Mouse (Mus musculus): ENCODE results near the gene Ube2v1. TPM values are rescaled to one million over a fixed set of nuclear protein-coding genes. Genes with fewer than 3 reads are reported as not detected.
"Not testable (repeated sequence)": the region's sequence is repeated elsewhere in the genome, so short reads cannot be mapped to it uniquely, and the experiment has no call there.

Gene Ube2v1
- polyA plus RNA-seq, 1 experiment = 183 TPM

DNA sequence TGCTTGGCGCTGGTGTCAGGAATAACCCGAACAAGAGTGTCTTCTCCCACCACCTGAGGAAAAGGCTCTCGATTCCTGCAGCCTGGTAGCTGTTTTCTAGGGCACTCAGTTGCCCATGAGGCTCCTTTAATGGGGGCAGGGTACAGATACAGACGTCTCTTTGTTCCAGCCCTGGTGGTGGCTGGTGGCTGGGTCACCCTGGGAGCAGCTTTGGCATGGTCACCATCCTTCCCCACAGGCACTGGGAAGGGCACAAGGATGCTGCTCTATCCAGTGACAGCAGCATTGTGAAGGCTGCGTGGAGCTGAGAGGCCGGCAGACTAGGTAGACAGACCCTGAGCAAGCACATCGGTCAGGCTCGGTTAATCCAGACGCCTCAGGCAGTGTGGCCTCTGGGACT, 19.7 kb upstream of the Ube2v1 start:
- DNase-seq (ENCODE audit: low read depth) = no peak

GRCm38 (mm10) chr2:167649290-167650032, 17.6 kb upstream of the Ube2v1 start:
- TF ChIP-seq POLR2A (IDR thresholded peaks at IDR 0.05; ENCODE audit: borderline replicate concordance, extremely low read depth, insufficient read depth, insufficient read length, poor library complexity, severe bottlenecking) (no peak), CTCF (IDR thresholded peaks at IDR 0.05; ENCODE audit: borderline replicate concordance, extremely low read depth, insufficient read depth, insufficient read length) (no peak)
- no peak for DNase-seq (ENCODE audit: low read depth)

More for the DNA sequence above, 19.7 kb upstream of the Ube2v1 start:
- TF ChIP-seq POLR2A (IDR thresholded peaks at IDR 0.05; ENCODE audit: borderline replicate concordance, extremely low read depth, insufficient read depth, insufficient read length, poor library complexity, severe bottlenecking) (no peak), CTCF (IDR thresholded peaks at IDR 0.05; ENCODE audit: borderline replicate concordance, extremely low read depth, insufficient read depth, insufficient read length) (no peak)

GRCm38 (mm10) chr2:167646411-167646810, 14.5 kb upstream of the Ube2v1 start:
- DNase-seq (ENCODE audit: low read depth) = no peak
- TF ChIP-seq CTCF (IDR thresholded peaks at IDR 0.05; ENCODE audit: borderline replicate concordance, extremely low read depth, insufficient read depth, insufficient read length) (no peak), POLR2A (IDR thresholded peaks at IDR 0.05; ENCODE audit: borderline replicate concordance, extremely low read depth, insufficient read depth, insufficient read length, poor library complexity, severe bottlenecking) (no peak)

DNA sequence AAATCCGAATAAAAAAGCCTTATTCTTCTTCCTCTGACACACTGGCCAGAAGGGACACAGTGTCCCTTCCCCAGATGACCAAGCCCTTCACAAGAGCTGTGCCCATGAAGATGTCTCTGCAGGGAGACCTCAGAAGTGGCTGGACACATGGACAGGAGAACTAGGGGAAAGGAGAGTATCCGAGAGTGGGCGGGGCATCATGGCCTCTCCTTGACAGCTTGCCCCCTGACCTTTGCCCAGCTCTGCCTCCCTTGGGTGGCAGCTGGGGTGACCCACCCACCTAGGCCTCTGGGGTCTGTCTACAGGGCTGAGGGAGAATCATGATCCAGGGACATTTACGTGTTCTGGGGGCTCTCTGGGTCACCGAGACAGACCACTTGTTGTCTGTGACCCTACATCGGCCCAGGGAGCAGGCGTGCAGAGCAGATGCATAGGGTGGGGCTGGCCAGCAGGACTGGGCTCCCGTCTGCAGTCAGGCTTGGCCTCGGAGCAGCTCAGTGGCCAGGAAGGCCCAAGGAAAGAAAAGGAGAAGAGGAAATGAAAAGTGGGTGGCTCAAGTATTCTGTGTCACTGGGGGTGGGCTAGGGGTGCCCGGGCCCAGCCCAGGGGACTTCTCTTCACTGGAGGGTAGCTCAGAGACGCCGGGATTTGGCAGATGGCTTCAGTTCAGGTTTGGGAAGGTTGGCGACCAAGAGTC, 11.6 kb upstream of the Ube2v1 start:
- not testable (repeated sequence) for DNase-seq (ENCODE audit: low read depth)

DNA sequence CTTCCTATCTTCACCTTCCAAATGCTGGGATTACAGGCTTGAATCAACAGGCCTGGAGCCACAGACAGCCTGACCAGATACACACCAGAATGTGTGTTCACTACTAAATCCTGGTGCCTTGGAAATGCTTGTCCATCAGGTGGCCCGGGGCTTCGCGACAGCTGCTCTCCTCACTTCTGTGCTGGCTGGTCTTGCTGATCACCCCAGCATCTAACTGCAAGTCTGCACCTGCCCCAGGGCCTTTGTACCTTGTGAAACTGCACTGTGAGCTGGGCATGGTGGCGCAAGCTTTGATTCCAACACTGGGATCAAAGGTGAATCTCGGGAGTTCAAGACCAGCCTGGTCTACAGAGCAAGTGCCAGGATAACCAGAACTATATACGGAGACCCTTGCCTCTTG, 10.3 kb upstream of the Ube2v1 start:
- TF ChIP-seq CTCF (IDR thresholded peaks at IDR 0.05; ENCODE audit: borderline replicate concordance, extremely low read depth, insufficient read depth, insufficient read length) = no peak
- DNase-seq (ENCODE audit: low read depth) = no peak

DNA sequence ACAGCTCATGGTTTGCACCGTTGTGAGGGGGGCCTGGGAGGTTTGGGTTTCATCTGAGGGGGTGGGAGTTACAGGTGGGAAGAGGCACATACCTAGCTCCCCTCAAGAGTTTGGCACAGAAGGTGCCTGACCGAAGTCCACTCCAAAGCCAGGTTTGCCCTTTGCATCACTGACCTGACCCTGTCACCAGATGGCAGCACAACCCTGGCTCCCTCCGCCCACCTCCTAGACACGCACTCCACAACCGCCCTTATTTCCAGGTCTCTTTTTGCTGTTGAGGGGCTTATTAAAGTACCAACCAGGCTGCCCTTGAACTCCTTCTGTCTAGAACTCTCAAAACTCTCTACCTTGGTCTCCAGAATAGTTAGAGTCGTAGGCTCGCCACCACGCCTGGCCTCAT, 9.4 kb upstream of the Ube2v1 start:
- TF ChIP-seq POLR2A (IDR thresholded peaks at IDR 0.05; ENCODE audit: borderline replicate concordance, extremely low read depth, insufficient read depth, insufficient read length, poor library complexity, severe bottlenecking) (no peak), CTCF (IDR thresholded peaks at IDR 0.05; ENCODE audit: borderline replicate concordance, extremely low read depth, insufficient read depth, insufficient read length) (peak; percentile 47; the same call in 1 of the 2 replicates)
- DNase-seq (ENCODE audit: low read depth) = no peak

- no peak for DNase-seq (ENCODE audit: low read depth)
- TF ChIP-seq CTCF (IDR thresholded peaks at IDR 0.05; ENCODE audit: borderline replicate concordance, extremely low read depth, insufficient read depth, insufficient read length) = peak; percentile 59; the same call in 1 of the 2 replicates
- TF ChIP-seq POLR2A (IDR thresholded peaks at IDR 0.05; ENCODE audit: borderline replicate concordance, extremely low read depth, insufficient read depth, insufficient read length, poor library complexity, severe bottlenecking) = no peak
Measured at GRCm38 (mm10) chr2:167640279-167640678, 8.4 kb upstream of the Ube2v1 start.

DNA sequence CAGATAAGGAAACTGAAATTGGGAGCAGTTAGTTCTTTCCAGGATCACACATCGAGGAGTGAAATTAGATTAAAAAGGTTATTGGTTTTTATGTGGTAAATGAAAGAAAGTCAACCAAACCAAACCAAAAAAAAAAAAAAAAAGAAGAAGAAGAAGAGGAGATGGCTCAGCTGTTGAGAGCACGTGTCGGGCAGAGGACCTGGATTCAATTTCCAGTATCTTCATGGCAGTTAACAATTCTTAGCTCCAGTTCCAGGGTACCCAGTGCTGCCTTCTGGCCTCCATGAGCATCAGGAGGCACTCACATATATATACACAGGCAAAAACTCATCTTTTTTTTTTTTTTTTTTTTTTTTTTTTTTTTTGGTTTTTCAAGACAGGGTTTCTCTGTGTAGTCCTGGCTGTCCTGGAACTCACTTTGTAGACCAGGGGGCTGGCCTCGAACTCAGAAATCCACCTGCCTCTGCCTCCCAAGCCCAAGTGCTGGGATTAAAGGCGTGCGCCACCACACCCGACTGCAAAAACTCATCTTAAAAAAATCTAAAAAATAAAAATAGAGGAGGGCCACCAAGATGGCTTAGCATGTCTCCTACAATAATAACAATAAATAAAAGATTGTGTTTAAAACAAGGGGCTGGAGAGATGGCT, 3.1 kb upstream of the Ube2v1 start:
- DNase-seq (ENCODE audit: low read depth) = no peak
- TF ChIP-seq CTCF (IDR thresholded peaks at IDR 0.05; ENCODE audit: borderline replicate concordance, extremely low read depth, insufficient read depth, insufficient read length) (no peak), POLR2A (IDR thresholded peaks at IDR 0.05; ENCODE audit: borderline replicate concordance, extremely low read depth, insufficient read depth, insufficient read length, poor library complexity, severe bottlenecking) (no peak)

GRCm38 (mm10) chr2:167634338-167634770, 2.5 kb upstream of the Ube2v1 start:
- DNase-seq (ENCODE audit: low read depth) = peak; percentile 100
- TF ChIP-seq CTCF (IDR thresholded peaks at IDR 0.05; ENCODE audit: borderline replicate concordance, extremely low read depth, insufficient read depth, insufficient read length) (no peak), POLR2A (IDR thresholded peaks at IDR 0.05; ENCODE audit: borderline replicate concordance, extremely low read depth, insufficient read depth, insufficient read length, poor library complexity, severe bottlenecking) (no peak)

DNA sequence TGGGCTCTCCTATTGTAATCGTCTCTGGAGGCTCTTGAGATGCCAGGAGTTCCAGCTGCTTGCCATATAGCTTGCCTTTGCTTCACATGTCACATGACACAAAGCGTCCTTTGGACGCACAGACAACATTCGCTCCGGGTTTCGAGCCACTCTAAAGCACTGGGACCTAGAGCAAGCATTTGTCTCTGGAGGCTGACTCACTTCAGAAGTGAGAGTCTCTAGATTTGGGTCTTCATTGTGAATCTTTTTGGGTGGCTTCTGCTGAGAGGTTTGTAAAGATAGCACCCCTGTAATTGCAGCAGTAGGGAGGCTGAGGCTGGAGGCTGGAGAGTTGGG, 1.6 kb upstream of the Ube2v1 start:
- no peak for DNase-seq (ENCODE audit: low read depth)
- TF ChIP-seq POLR2A (IDR thresholded peaks at IDR 0.05; ENCODE audit: borderline replicate concordance, extremely low read depth, insufficient read depth, insufficient read length, poor library complexity, severe bottlenecking) = no peak
- TF ChIP-seq CTCF (IDR thresholded peaks at IDR 0.05; ENCODE audit: borderline replicate concordance, extremely low read depth, insufficient read depth, insufficient read length) = no peak

- TF ChIP-seq POLR2A (IDR thresholded peaks at IDR 0.05; ENCODE audit: borderline replicate concordance, extremely low read depth, insufficient read depth, insufficient read length, poor library complexity, severe bottlenecking) (no peak), CTCF (IDR thresholded peaks at IDR 0.05; ENCODE audit: borderline replicate concordance, extremely low read depth, insufficient read depth, insufficient read length) (no peak)
Measured at GRCm38 (mm10) chr2:167632731-167633536, 1.0 kb upstream of the Ube2v1 start.

More at GRCm38 (mm10) chr2:167632731-167633536, 1.0 kb upstream of the Ube2v1 start:
- DNase-seq (ENCODE audit: low read depth) = no peak
